Comparison of ENCODE assay signal across 12 mouse cellular contexts in genomic region chr4:141279327-141279726, GRCm38 (mm10). TPM values are rescaled to one million over a fixed set of nuclear protein-coding genes. Genes with fewer than 3 reads are reported as not detected.
DNase-seq lines count a peak whose midpoint lies in the region; ATAC-seq and TF ChIP-seq lines count a peak whose summit lies in the region.
"Had no signal": no experiment of that assay in that cellular context is flagged by ENCODE, and none has a peak within 500 bp of the region (broad histone marks: within the 10 kb centered on the region; RNA-seq: fewer than 3 reads in every experiment).

No protein-coding gene starts in this region.

- WGBS in hindbrain, embryonic 10.5 days: 57% methylated on average over 15 of the region's 15 CpGs
- 54% methylated on average over 15 of the region's 15 CpGs for WGBS in hindbrain, embryonic 13.5 days
- 58% methylated on average over 15 of the region's 15 CpGs for WGBS in heart, embryonic 16.5 days
- 51% methylated on average over 15 of the region's 15 CpGs for WGBS in lung, embryonic 15.5 days
- WGBS in hindbrain, postnatal 0 days: 50% methylated on average over 15 of the region's 15 CpGs

- peaks cover 52% of the 10 kb centered on the region for H3K27me3 ChIP-seq in hindbrain, embryonic 10.5 days (ENCODE audit: insufficient read depth, poor library complexity, severe bottlenecking)
- peaks cover 22% of the 10 kb centered on the region for H3K27me3 ChIP-seq in hindbrain, embryonic 13.5 days
- H3K27me3 ChIP-seq in ES-Bruce4 (ENCODE audit: control insufficient read depth, insufficient read depth, low read length, poor library complexity, severe bottlenecking): no peaks in the 10 kb centered on the region
- 0 out of 2 replicates have a peak, but pooled peaks cover 4% of the 10 kb centered on the region for H3K27me3 ChIP-seq in heart, embryonic 16.5 days (ENCODE audit: control insufficient read depth, insufficient read depth, low read length)
- H3K27me3 ChIP-seq in lung, embryonic 15.5 days: no peaks in the 10 kb centered on the region
- no peaks in the 10 kb centered on the region for H3K27me3 ChIP-seq in hindbrain, postnatal 0 days (ENCODE audit: insufficient read depth, low read length)
- H3K27me3 ChIP-seq: limb, embryonic 13.5 days had no signal

- peaks cover 75% of the 10 kb centered on the region for H3K4me1 ChIP-seq in hindbrain, embryonic 10.5 days (replicated peaks)
- H3K4me1 ChIP-seq in hindbrain, embryonic 13.5 days (replicated peaks): peaks cover 35% of the 10 kb centered on the region
- peaks cover 33% of the 10 kb centered on the region for H3K4me1 ChIP-seq in ES-Bruce4 (ENCODE audit: control insufficient read depth, insufficient read depth, low read length)
- peaks cover 31% of the 10 kb centered on the region for H3K4me1 ChIP-seq in heart, embryonic 16.5 days (ENCODE audit: control insufficient read depth, insufficient read depth, low read length)
- peaks cover 68% of the 10 kb centered on the region for H3K4me1 ChIP-seq in lung, embryonic 15.5 days
- peaks cover 7% of the 10 kb centered on the region; the same call in 1 of the 2 replicates for H3K4me1 ChIP-seq in hindbrain, postnatal 0 days (ENCODE audit: insufficient read depth, low read length)

- DNase-seq in hindbrain, embryonic 10.5 days (ENCODE audit: low spot score): no peak
- no peak for DNase-seq in urinary bladder, adult 18-20 months (ENCODE audit: low spot score in 2 of 2)
- DNase-seq in right cerebral cortex, postnatal 4 days: no peak
- DNase-seq in hindbrain, postnatal 0 days (ENCODE audit: low spot score): no peak
- DNase-seq: adrenal gland, postnatal 14 days; cerebellum, postnatal 25 days had no signal

- H3K9ac ChIP-seq in hindbrain, embryonic 13.5 days: no peak overlapping the region
- peak overlapping the region; percentile 43; the same call in 1 of the 2 replicates for H3K9ac ChIP-seq in ES-Bruce4 (ENCODE audit: low read depth, poor library complexity, severe bottlenecking)
- H3K9ac ChIP-seq in heart, embryonic 16.5 days (ENCODE audit: low read length): no peak overlapping the region
- 0 out of 2 replicates have a peak overlapping the region, but pooled peaks have one; percentile 5 for H3K9ac ChIP-seq in lung, embryonic 15.5 days
- no peak overlapping the region for H3K9ac ChIP-seq in hindbrain, postnatal 0 days (replicated peaks; ENCODE audit: low read length)
- H3K9ac ChIP-seq: limb, embryonic 13.5 days had no signal

- no peak for TF ChIP-seq CTCF in ES-Bruce4 (IDR thresholded peaks at IDR 0.05; ENCODE audit: low read depth, low read length)
- no peak for TF ChIP-seq CTCF in hindbrain, postnatal 0 days (IDR thresholded peaks at IDR 0.05; ENCODE audit: low read depth)

- no peak overlapping the region for H3K4me2 ChIP-seq in hindbrain, embryonic 13.5 days
- no peak overlapping the region for H3K4me2 ChIP-seq in heart, embryonic 16.5 days (ENCODE audit: low read depth, low read length)
- peak overlapping the region; percentile 41; the same call in 1 of the 2 replicates for H3K4me2 ChIP-seq in lung, embryonic 15.5 days
- no peak overlapping the region for H3K4me2 ChIP-seq in hindbrain, postnatal 0 days (ENCODE audit: low read depth, low read length)
- H3K4me2 ChIP-seq: limb, embryonic 13.5 days had no signal

- TF ChIP-seq POLR2A in ES-Bruce4 (IDR thresholded peaks at IDR 0.05; ENCODE audit: insufficient read depth, low read length): no peak

- TF ChIP-seq EP300 in ES-Bruce4 (IDR thresholded peaks at IDR 0.05; ENCODE audit: insufficient read depth, low read depth, low read length): peak; percentile 89

- H3K36me3 ChIP-seq in hindbrain, embryonic 10.5 days: no peaks in the 10 kb centered on the region
- H3K36me3 ChIP-seq in hindbrain, embryonic 13.5 days: no peaks in the 10 kb centered on the region
- H3K36me3 ChIP-seq in ES-Bruce4 (ENCODE audit: control insufficient read depth, insufficient read depth, low read length, poor library complexity, severe bottlenecking): no peaks in the 10 kb centered on the region
- H3K36me3 ChIP-seq in heart, embryonic 16.5 days (ENCODE audit: control insufficient read depth, insufficient read depth): no peaks in the 10 kb centered on the region
- H3K36me3 ChIP-seq in lung, embryonic 15.5 days: no peaks in the 10 kb centered on the region
- no peaks in the 10 kb centered on the region for H3K36me3 ChIP-seq in hindbrain, postnatal 0 days (ENCODE audit: insufficient read depth, low read length)
- H3K36me3 ChIP-seq: limb, embryonic 13.5 days had no signal

- no peak for ATAC-seq in hindbrain, embryonic 13.5 days (ENCODE audit: low FRiP score)
- ATAC-seq in heart, embryonic 16.5 days (replicated peaks; ENCODE audit: extremely low read depth, insufficient read depth, low FRiP score): no peak
- ATAC-seq in lung, embryonic 15.5 days (ENCODE audit: borderline replicate concordance, extremely low read depth, low FRiP score, low TSS enrichment): no peak
- no peak for ATAC-seq in hindbrain, postnatal 0 days

- H3K4me3 ChIP-seq in hindbrain, embryonic 10.5 days: no peak overlapping the region
- H3K4me3 ChIP-seq in hindbrain, embryonic 13.5 days: no peak overlapping the region
- H3K4me3 ChIP-seq in ES-Bruce4 (ENCODE audit: low read depth, low read length): peak overlapping the region; percentile 23
- no peak overlapping the region for H3K4me3 ChIP-seq in heart, embryonic 16.5 days (ENCODE audit: low read length)
- H3K4me3 ChIP-seq in lung, embryonic 15.5 days: no peak overlapping the region
- no peak overlapping the region for H3K4me3 ChIP-seq in hindbrain, postnatal 0 days (ENCODE audit: low read length)
- H3K4me3 ChIP-seq: limb, embryonic 13.5 days had no signal

- no peaks in the 10 kb centered on the region for H3K9me3 ChIP-seq in hindbrain, embryonic 10.5 days
- H3K9me3 ChIP-seq in hindbrain, embryonic 13.5 days: no peaks in the 10 kb centered on the region
- no peaks in the 10 kb centered on the region for H3K9me3 ChIP-seq in ES-Bruce4 (replicated peaks; ENCODE audit: control insufficient read depth, insufficient read depth, low read length, poor library complexity, severe bottlenecking)
- H3K9me3 ChIP-seq in heart, embryonic 16.5 days (replicated peaks; ENCODE audit: control insufficient read depth, low read length): no peaks in the 10 kb centered on the region
- H3K9me3 ChIP-seq in lung, embryonic 15.5 days: no peaks in the 10 kb centered on the region
- no peaks in the 10 kb centered on the region for H3K9me3 ChIP-seq in hindbrain, postnatal 0 days (ENCODE audit: low read length)
- H3K9me3 ChIP-seq: limb, embryonic 13.5 days had no signal

- H3K27ac ChIP-seq in hindbrain, embryonic 10.5 days: peak overlapping the region; percentile 83
- H3K27ac ChIP-seq in hindbrain, embryonic 13.5 days: no peak overlapping the region
- H3K27ac ChIP-seq in ES-Bruce4 (ENCODE audit: insufficient read depth, low read length): peak overlapping the region; percentile 91
- peak overlapping the region; percentile 58; the same call in 1 of the 2 replicates for H3K27ac ChIP-seq in heart, embryonic 16.5 days (ENCODE audit: low read length)
- H3K27ac ChIP-seq in lung, embryonic 15.5 days: peak overlapping the region; percentile 96
- H3K27ac ChIP-seq in hindbrain, postnatal 0 days: no peak overlapping the region

RNA-seq across cellular contexts. Expression of gene Epha2, which starts 21.7 kb away (rescaled TPM):
- polyA plus RNA-seq in hindbrain, embryonic 10.5 days (2016; fragmentation: Nextera tagmentation; extraction: Ambion mirVana): 3.3 and 4.4 TPM in 2 replicates
- 1.5 and 1.8 TPM in 2 replicates for polyA plus RNA-seq in hindbrain, embryonic 13.5 days (2015; fragmentation: Nextera tagmentation; extraction: Ambion mirVana)
- 44.7 and 51.3 TPM in 2 replicates for polyA plus RNA-seq in ES-Bruce4 (2011; ENCODE audit: insufficient read depth, insufficient read length, low read depth, missing spikeins)
- 3.1 and 3.9 TPM in 2 replicates for polyA plus RNA-seq in heart, embryonic 16.5 days (2015; fragmentation: Nextera tagmentation; extraction: Ambion mirVana)
- 10.8 and 11.0 TPM in 2 replicates for polyA plus RNA-seq in lung, embryonic 15.5 days (2015; fragmentation: Nextera tagmentation; extraction: Ambion mirVana)
- total RNA-seq in hindbrain, postnatal 0 days (2014; rRNA removed): 1.6 and 3.5 TPM in 2 replicates
- polyA plus RNA-seq in hindbrain, postnatal 0 days (2015; fragmentation: Nextera tagmentation; extraction: Ambion mirVana): 0.44 and 0.46 TPM in 2 replicates
- total RNA-seq: hematopoietic stem cell, adult 5-6 weeks had no signal

RNA-seq across cellular contexts. Expression of gene Arhgef19, which starts 40.0 kb away (rescaled TPM):
- polyA plus RNA-seq in hindbrain, embryonic 10.5 days (2016; fragmentation: Nextera tagmentation; extraction: Ambion mirVana): 1.7 and 4.3 TPM in 2 replicates
- 1.4 TPM in 2 replicates for polyA plus RNA-seq in hindbrain, embryonic 13.5 days (2015; fragmentation: Nextera tagmentation; extraction: Ambion mirVana)
- 7.5 and 8.3 TPM in 2 replicates for polyA plus RNA-seq in ES-Bruce4 (2011; ENCODE audit: insufficient read depth, insufficient read length, low read depth, missing spikeins)
- 2.3 and 4.0 TPM in 2 replicates for polyA plus RNA-seq in heart, embryonic 16.5 days (2015; fragmentation: Nextera tagmentation; extraction: Ambion mirVana)
- polyA plus RNA-seq in lung, embryonic 15.5 days (2015; fragmentation: Nextera tagmentation; extraction: Ambion mirVana): 19.2 and 20.5 TPM in 2 replicates
- total RNA-seq in hindbrain, postnatal 0 days (2014; rRNA removed): 1.2 and 2.3 TPM in 2 replicates
- 1.2 TPM in 2 replicates for polyA plus RNA-seq in hindbrain, postnatal 0 days (2015; fragmentation: Nextera tagmentation; extraction: Ambion mirVana)
- total RNA-seq: hematopoietic stem cell, adult 5-6 weeks had no signal

Comparison
In these comparisons a context has a peak if more than half of its experiments do, and no peak if none do; other contexts are left out.
1. H3K27ac ChIP-seq: peak in hindbrain, embryonic 10.5 days (single experiment), ES-Bruce4 (single experiment), heart, embryonic 16.5 days (single experiment) and lung, embryonic 15.5 days (single experiment); none in hindbrain, embryonic 13.5 days (single experiment) and hindbrain, postnatal 0 days (single experiment).
2. H3K9ac ChIP-seq: peak in ES-Bruce4 (single experiment) and lung, embryonic 15.5 days (single experiment); none in hindbrain, embryonic 13.5 days (single experiment), heart, embryonic 16.5 days (single experiment) and hindbrain, postnatal 0 days (single experiment).